Mouse (Mus musculus): ENCODE measurements around the gene Vmn1r82. TPM values are rescaled to one million over a fixed set of nuclear protein-coding genes. Genes with fewer than 3 reads are reported as not detected.

Vmn1r82 gene
- total RNA-seq (2021): not detected

DNA sequence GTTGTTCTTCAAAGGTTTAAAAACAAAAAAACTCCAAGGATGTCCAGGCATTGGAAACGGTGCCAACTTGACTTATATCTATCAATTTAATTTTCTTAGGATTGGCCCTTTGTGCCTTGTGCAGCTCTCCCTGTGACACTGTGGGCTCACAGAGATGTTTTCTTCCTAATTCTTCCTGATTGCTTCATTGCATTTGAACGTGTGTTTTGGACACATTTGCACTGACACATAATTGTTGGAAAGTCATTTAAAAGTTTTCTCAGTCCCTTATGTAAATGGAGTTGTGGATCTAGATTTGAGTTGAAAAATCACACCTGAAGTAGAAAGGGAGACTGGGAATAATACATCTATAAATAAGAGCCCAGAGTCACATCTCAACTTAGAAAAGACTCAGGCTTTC lies at the start of gene Vmn1r82:
Gene Vmn1r82 (plus strand): TSS at position 301 of the 400 bp plus-strand sequence.
- DNase-seq (ENCODE audit: extremely low spot score in 1 of 2, low spot score in 2 of 2): no peak
- intact Hi-C loops (cut with DNase I): no loop called here

DNA sequence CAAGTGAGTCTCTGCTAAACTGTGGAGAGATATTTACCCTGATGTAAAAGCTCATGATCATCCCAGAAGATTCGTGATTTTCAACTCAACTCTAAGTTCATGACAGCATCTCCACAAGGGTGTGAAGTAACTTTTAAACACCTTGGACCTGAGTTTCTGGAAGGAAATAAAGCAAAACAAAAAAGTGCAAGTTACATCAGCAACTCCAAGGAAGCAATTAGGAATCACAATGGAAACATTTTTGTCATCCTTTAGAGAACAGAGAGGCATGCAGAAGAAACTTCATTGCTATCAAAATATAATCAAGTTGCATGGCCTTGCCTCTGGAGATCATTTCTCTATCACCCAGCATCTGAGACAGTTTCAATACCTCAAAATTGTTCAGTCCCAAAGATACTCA lies 32.1 kb upstream of the Vmn1r82 start, which contains the start of gene Vmn1r81:
Gene Vmn1r81 (minus strand): TSS at position 101 of the 400 bp plus-strand sequence.
- intact Hi-C loops (cut with DNase I): no loop called here
- no peak for DNase-seq (ENCODE audit: extremely low spot score in 1 of 2, low spot score in 2 of 2)

DNA sequence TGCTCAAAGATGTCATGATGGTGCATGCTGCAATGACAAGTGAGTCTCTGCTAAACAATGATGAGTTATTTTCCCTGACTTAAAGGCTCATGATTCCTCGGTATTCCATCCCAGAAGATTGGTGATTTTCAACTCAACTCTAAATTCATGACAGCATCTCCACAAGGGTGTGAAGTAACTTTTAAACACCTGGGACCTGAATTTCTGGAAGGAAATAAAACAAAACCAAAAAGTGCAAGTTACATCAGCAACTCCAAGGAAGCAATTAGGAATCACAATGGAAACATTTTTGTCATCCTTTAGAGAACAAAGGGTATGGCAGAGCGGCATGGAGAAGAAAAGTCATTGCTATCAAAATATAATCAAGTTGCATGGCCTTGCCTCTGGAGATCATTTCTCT lies 29.2 kb downstream of the Vmn1r82 start, which contains the start of gene Vmn1r83:
Gene Vmn1r83 (minus strand): TSS at position 101 of the 400 bp plus-strand sequence.
- DNase-seq (ENCODE audit: extremely low spot score in 1 of 2, low spot score in 2 of 2): no peak
- intact Hi-C loops (cut with DNase I): no loop called here

Other genes starting within 250 kb of the Vmn1r82 start
- gene Vmn1r78, start 150.2 kb upstream of the Vmn1r82 start, total RNA-seq (2021): not detected
- not detected for gene Vmn1r79, start 129.2 kb upstream of the Vmn1r82 start, total RNA-seq (2021)
- not detected for gene Vmn1r80, start 111.1 kb upstream of the Vmn1r82 start, total RNA-seq (2021)
- gene Vmn1r81, start 32.2 kb upstream of the Vmn1r82 start, total RNA-seq (2021): under 1 TPM; 0.13 to 0.26 TPM
- not detected for gene Vmn1r83, start 29.1 kb downstream of the Vmn1r82 start, total RNA-seq (2021)
- not detected for gene Vmn1r84, start 68.8 kb downstream of the Vmn1r82 start, total RNA-seq (2021)
- gene Zfp551, start 122.3 kb downstream of the Vmn1r82 start, total RNA-seq (2021): 1 to 10 TPM; 8.0 to 8.1 TPM
- gene Zfp606, start 177.9 kb downstream of the Vmn1r82 start, total RNA-seq (2021): 10 to 100 TPM; 14.1 to 15.5 TPM
- not detected for gene 2900092C05Rik, start 212.1 kb downstream of the Vmn1r82 start, total RNA-seq (2021)